16 mouse cellular contexts compared by ENCODE assay signal in the genomic region with DNA sequence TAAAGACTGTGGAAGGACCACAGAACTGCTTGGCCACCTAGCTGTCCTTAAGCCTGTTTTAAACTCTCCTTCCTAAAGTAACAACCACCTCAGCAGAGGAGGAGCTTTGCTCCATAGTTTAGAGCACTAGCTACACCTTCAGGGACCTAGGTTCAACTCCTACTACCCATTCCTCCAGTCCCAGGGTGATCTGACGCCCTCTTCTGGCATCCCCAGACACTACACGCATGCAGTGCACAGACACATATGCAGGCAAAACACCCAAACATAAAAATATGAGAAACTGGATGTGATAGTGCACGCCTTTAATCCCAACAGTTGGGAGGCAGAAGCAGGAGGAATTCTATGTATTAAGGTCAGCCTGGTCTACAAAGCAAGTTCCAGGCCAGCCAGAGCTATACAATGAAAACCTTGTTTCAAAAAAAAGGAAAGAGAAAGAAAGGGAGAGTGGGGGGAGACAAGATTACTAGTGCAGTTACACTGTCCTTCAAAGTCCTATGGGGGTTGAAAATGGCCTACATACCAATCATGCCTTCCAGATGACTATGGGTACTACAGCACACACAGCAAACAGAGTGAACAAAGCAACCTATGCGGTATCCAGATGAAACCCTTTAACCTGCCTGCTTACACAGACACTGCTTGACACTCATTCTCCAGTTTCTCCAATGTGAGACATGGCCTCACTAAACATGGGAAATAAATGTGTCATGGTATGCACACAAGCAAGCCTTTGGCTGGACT. TPM values are rescaled to one million over a fixed set of nuclear protein-coding genes. Genes with fewer than 3 reads are reported as not detected.
DNase-seq lines count a peak whose midpoint lies in the region; ATAC-seq and TF ChIP-seq lines count a peak whose summit lies in the region.
"Had no signal": no experiment of that assay in that cellular context is flagged by ENCODE, and none has a peak within 500 bp of the region (broad histone marks: within the 10 kb centered on the region; RNA-seq: fewer than 3 reads in every experiment).

No protein-coding gene starts in this region.

- ATAC-seq in kidney, postnatal 0 days (replicated peaks; ENCODE audit: low FRiP score, low read depth) = no peak
- no peak for ATAC-seq in kidney, embryonic 14.5 days (ENCODE audit: low FRiP score, low TSS enrichment)
- ATAC-seq: forebrain, embryonic 14.5 days had no signal

- WGBS in kidney, postnatal 0 days = 82% methylated on average over 4 of the region's 4 CpGs
- 79% methylated on average over 4 of the region's 4 CpGs for WGBS in kidney, embryonic 14.5 days

- H3K4me1 ChIP-seq in kidney, postnatal 0 days (replicated peaks; ENCODE audit: insufficient read depth, low read length) = no peaks in the 10 kb centered on the region
- peaks cover 9% of the 10 kb centered on the region; the same call in 1 of the 2 replicates for H3K4me1 ChIP-seq in kidney, embryonic 14.5 days (ENCODE audit: control insufficient read depth, insufficient read depth, low read length)
- H3K4me1 ChIP-seq: midbrain, embryonic 12.5 days; neural tube, embryonic 12.5 days had no signal

- peak; percentile 13; the same call in 1 of the 2 replicates for TF ChIP-seq CTCF in gastrocnemius, adult 2 months (IDR thresholded peaks at IDR 0.05)
- peak; percentile 34; the same call in 1 of the 2 replicates for TF ChIP-seq CTCF in kidney, postnatal 0 days (IDR thresholded peaks at IDR 0.05; ENCODE audit: low read depth)

- H3K9ac ChIP-seq in kidney, postnatal 0 days (ENCODE audit: low read depth, low read length) = no peak overlapping the region
- no peak overlapping the region for H3K9ac ChIP-seq in kidney, embryonic 14.5 days (ENCODE audit: low read depth, low read length)
- H3K9ac ChIP-seq: liver, embryonic 15.5 days; midbrain, embryonic 12.5 days; neural tube, embryonic 12.5 days had no signal

- H3K27me3 ChIP-seq in kidney, postnatal 0 days (ENCODE audit: insufficient read depth, low read length) = no peaks in the 10 kb centered on the region
- H3K27me3 ChIP-seq in kidney, embryonic 14.5 days (ENCODE audit: control insufficient read depth, insufficient read depth, low read length) = no peaks in the 10 kb centered on the region
- H3K27me3 ChIP-seq: liver, embryonic 15.5 days; midbrain, embryonic 12.5 days; neural tube, embryonic 12.5 days had no signal

- no peak overlapping the region for H3K4me3 ChIP-seq in gastrocnemius, adult 2 months
- no peak overlapping the region for H3K4me3 ChIP-seq in kidney, postnatal 0 days (replicated peaks; ENCODE audit: low read depth, low read length)
- H3K4me3 ChIP-seq in kidney, embryonic 14.5 days (ENCODE audit: low read length) = no peak overlapping the region
- H3K4me3 ChIP-seq: liver, embryonic 15.5 days; midbrain, embryonic 12.5 days; neural tube, embryonic 12.5 days had no signal

- peak overlapping the region; percentile 86 for H3K27ac ChIP-seq in gastrocnemius, adult 2 months
- no peak overlapping the region for H3K27ac ChIP-seq in kidney, postnatal 0 days
- H3K27ac ChIP-seq in kidney, embryonic 14.5 days (ENCODE audit: low read depth, low read length) = no peak overlapping the region
- H3K27ac ChIP-seq: liver, embryonic 15.5 days; midbrain, embryonic 12.5 days; neural tube, embryonic 12.5 days had no signal

- no peak for DNase-seq in gastrocnemius, adult 2 months
- no peak for DNase-seq in gastrocnemius, adult 8-10 months (ENCODE audit: low spot score in 2 of 2)
- DNase-seq in kidney, postnatal 0 days (ENCODE audit: low spot score) = no peak
- peak; percentile 26 for DNase-seq in thymus, postnatal 4 days
- no peak for DNase-seq in thymus, postnatal 0 days (ENCODE audit: low spot score)
- DNase-seq in urinary bladder, postnatal 4 days (ENCODE audit: low spot score in 2 of 2) = no peak
- DNase-seq in cerebellum, adult 9-10 months = no peak
- DNase-seq: cerebellum, adult 9-11 months; gastrocnemius, postnatal 25 days; kidney, postnatal 4 days; thymus, adult 2 months had no signal

- intact Hi-C loops in gastrocnemius, adult 2 months (cut with DNase I) = no loop called here

- no peaks in the 10 kb centered on the region for H3K9me3 ChIP-seq in kidney, postnatal 0 days (replicated peaks; ENCODE audit: low read length)
- no peaks in the 10 kb centered on the region for H3K9me3 ChIP-seq in kidney, embryonic 14.5 days (ENCODE audit: control insufficient read depth, low read length)
- H3K9me3 ChIP-seq: liver, embryonic 15.5 days; midbrain, embryonic 12.5 days; neural tube, embryonic 12.5 days had no signal

- H3K4me2 ChIP-seq in kidney, postnatal 0 days (ENCODE audit: low read length) = no peak overlapping the region
- H3K4me2 ChIP-seq in kidney, embryonic 14.5 days (replicated peaks; ENCODE audit: low read depth, low read length) = no peak overlapping the region
- H3K4me2 ChIP-seq: liver, embryonic 15.5 days; midbrain, embryonic 12.5 days; neural tube, embryonic 12.5 days had no signal

- H3K36me3 ChIP-seq in kidney, postnatal 0 days (ENCODE audit: insufficient read depth, low read length) = peaks cover 11% of the 10 kb centered on the region; the same call in 1 of the 2 replicates
- peaks cover 39% of the 10 kb centered on the region for H3K36me3 ChIP-seq in kidney, embryonic 14.5 days (ENCODE audit: control insufficient read depth, insufficient read depth, low read length)

RNA-seq across cellular contexts. Expression of a gene that starts 38.9 kb away (rescaled TPM):
- 10 to 100 TPM in 1 of 2 experiments, 1 to 10 TPM in 1; 9.2 to 13.0 TPM for total RNA-seq in gastrocnemius, adult 2 months (2021)
- 10 to 100 TPM; 12.3 to 17.7 (median 14.3) TPM for total RNA-seq in gastrocnemius, adult 8-10 months (2022)
- 17.5 and 26.5 TPM in 2 replicates for polyA plus RNA-seq in kidney, postnatal 0 days (2015; fragmentation: Nextera tagmentation; extraction: Ambion mirVana)
- polyA plus RNA-seq in kidney, embryonic 14.5 days (2014; fragmentation: Nextera tagmentation; extraction: Ambion mirVana) = 16.0 and 21.4 TPM in 2 replicates
- 8.5 and 11.7 TPM in 2 replicates for polyA plus RNA-seq in thymus, postnatal 0 days (2015; fragmentation: Nextera tagmentation; extraction: Ambion mirVana)

RNA-seq across cellular contexts. Expression of a gene that starts 41.3 kb away (rescaled TPM):
- total RNA-seq in gastrocnemius, adult 2 months (2021) = 100 to 1,000 TPM; 169 to 187 TPM
- 100 to 1,000 TPM; 173 to 188 (median 177) TPM for total RNA-seq in gastrocnemius, adult 8-10 months (2022)
- 592 and 644 TPM in 2 replicates for polyA plus RNA-seq in kidney, postnatal 0 days (2015; fragmentation: Nextera tagmentation; extraction: Ambion mirVana)
- polyA plus RNA-seq in kidney, embryonic 14.5 days (2014; fragmentation: Nextera tagmentation; extraction: Ambion mirVana) = 657 and 680 TPM in 2 replicates
- 536 and 561 TPM in 2 replicates for polyA plus RNA-seq in thymus, postnatal 0 days (2015; fragmentation: Nextera tagmentation; extraction: Ambion mirVana)
